Mouse (Mus musculus) CD4-positive helper T cell, adult 2 months (primary cell): Measurements from ENCODE around the gene Hcrt.

Experiments
- DNase-seq: peaks from one replicate; pipeline ENCODE4 v3.0.0-alpha.2; 2012; ENCODE audit warnings: low read depth, missing footprints, low spot score

Hcrt gene

DNA sequence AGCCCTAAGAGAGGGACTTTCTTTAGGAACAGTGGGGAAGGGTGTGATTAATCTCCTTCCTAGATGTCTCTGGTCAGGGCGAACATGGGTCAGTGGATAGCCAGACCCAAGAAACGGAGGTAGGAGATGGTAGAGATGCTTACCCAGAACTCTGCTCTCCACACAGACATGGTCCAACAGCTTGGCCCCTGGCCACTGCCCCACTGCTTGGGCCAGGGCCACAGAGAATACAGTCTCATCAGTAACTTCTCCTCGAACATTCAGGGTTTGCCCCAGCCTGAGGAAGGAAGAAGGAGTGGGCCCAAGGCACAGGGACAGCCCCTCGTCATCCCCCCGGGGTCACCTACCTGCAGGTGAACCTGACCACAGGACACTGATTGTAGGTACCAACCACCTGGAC lies 5.1 kb upstream of the Hcrt start:
- no peak for DNase-seq

DNA sequence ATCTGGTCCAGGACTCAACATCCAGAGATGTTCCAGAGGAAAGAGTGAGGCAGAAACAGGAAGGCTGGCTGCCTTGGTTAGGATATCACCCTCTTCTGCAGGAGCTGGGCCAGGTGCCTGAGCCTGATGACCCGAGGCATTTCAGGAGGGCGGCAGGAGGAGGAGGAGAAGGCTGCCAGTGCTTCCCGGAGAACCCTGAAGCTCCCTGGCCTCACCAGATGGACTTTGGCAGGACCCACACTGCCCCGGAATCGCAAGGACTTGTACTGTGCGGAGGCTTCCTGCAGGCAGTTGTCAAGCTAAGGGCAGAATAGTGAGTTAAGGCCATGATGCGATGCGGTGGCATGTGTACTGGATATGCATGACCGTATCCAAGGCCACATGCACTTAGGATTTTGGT lies 4.0 kb upstream of the Hcrt start:
- no peak for DNase-seq

DNA sequence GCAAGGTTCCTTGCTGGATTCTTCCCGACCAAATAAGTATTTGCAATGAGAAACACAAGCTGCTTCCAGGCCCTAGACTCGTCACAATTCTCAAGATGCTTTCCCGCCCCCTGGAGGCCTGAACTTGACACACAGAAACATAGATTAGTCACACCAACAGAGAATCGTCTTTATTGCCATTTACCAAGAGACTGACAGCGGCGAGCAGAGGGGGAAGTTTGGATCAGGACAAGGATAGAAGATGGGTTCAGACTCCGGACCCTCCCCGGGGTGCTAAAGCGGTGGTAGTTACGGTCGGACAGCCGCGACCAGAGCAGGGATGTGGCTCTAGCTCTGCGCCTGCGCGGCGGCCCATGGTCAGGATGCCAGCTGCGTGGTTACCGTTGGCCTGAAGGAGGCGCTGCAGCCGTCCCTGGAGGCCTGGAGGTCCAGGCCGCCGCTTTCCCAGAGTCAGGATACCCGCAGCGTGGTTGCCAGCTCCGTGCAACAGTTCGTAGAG lies 1.1 kb downstream of the Hcrt start:
- peak; percentile 82 for DNase-seq

DNA sequence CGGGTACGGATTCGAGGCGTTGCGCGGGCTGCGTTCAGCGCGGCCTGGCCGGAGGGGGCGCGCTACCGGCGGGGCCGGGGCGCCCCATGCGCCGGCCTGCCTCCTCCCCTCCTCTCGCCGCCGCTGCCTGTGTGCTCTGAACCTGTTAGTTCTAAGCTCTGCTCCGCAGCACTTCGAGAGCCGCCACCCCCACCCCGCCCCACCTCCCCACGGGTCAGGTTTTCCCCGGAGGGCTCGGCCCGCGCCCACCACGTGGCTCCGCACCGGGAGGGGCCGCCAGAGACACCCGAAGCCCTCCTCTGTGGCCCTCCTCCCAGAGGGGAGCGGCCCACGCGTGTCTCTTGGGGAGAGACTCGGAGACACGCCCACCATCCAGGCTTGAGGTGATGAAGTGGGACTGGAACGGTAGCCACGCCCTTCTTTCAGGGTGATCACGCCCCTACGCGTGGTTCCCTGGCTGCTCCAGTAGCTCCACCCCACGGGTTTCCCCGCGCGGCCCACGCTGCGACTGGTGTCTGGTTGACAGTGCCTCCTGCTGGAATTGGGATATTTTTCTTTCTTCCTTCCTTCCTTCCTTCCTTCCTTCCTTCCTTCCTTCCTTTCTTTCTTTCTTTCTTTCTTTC lies 3.0 kb downstream of the Hcrt start, which contains the start of gene Kcnh4:
Gene Kcnh4, minus strand, starts transcription at position 332 of the 623 bp plus-strand sequence.
- DNase-seq, result peak; percentile 90

DNA sequence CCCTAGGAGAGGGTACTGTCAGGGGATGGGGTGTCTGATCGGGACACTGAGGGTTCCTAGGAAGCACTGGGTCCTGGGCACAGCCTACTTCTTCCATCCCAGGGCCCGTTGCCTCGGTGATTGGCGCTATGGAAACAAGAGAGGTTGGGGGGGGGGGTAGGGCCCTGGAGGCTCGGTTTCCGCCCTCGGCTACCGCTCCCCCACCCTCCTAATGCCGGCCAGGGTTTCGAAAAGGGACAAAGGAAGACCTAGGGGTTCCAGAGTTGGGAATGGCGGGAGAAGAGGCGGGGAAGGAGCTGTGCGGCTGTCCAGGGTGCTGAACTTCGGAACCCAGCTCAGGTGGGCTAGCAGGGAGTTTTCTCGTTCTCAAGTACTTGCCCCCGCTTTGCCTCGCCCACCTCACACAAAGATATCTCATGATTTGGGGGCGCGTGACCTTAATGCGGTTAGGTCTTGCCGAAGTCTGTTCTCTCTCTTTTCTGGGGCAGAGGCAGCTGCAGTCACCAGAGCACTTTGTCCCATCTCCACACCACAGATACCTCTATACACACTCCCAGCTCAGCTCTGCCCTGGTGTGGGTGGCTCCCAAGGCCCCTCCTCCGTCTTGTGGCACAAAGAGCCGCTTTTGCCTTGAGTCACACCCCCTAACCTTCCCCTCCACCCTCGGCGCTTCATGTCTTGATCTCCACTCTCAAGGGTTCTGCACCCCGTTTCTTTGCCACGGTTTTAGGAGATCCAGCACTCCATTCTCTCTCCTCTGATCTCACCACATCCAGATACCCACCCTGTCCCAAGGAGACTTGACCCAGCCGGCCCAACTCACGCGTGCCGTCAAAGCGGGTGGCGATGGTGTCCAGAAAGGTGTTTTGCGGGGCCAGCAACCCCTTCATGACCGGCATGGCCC lies 3.8 kb downstream of the Hcrt start:
- DNase-seq, result peak; percentile 66

DNA sequence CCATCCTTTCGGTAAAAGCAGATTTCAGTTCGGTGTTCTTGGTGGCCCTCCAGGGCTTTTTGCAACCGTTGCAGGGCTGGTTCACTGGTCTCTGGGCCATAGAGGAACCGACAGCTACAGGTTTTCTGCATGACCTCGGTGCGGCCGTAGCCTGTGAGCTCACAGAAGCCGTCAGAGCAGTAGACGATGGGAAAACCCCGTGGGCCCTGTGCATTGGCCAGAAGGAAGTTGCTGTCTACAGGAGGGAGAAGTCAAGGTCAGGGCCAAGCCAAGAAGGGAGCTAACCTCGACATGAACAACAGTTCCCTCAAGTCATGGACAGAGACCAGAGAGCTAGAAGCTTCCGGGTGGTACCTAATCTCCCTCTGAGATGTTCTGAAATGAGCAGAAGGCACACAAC lies 5.2 kb downstream of the Hcrt start:
- no peak for DNase-seq

DNA sequence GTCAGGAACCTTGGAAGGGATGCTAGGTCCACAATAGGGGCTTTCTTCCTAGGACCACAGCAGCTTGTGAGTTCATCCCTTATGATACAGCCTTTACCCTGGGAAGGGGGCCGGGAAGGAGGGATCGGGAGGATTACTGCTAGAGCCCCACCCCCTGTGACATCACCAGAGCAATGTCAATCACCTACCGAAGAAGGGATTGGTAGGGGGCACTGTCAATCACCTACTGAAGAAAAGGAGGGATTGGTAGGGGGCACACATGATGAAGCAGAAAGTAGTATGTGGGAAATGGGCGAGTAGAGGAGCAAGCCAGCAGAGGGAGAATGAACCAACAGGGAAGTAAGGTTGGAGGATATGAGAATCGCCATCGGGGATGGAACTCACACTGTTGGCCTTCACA lies 6.3 kb downstream of the Hcrt start:
- no peak for DNase-seq

DNA sequence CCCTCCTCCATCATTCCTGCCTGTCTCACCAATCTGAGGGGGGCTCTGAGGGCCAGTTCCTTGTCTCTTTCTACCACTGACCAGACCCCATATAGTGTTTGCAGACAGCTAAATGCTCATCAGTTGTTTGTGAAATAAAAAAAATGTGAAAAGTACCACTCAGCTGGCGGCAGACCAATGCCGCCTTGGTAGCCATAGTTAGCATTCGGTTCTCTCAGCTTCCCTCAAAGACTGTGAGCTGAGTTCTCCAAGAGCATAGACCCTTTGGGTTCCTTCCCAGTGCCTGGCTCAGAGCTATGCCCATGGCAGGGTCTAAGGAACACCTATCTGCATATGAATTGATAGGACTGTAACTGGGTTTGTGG lies 8.1 kb downstream of the Hcrt start:
- DNase-seq, result no peak

DNA sequence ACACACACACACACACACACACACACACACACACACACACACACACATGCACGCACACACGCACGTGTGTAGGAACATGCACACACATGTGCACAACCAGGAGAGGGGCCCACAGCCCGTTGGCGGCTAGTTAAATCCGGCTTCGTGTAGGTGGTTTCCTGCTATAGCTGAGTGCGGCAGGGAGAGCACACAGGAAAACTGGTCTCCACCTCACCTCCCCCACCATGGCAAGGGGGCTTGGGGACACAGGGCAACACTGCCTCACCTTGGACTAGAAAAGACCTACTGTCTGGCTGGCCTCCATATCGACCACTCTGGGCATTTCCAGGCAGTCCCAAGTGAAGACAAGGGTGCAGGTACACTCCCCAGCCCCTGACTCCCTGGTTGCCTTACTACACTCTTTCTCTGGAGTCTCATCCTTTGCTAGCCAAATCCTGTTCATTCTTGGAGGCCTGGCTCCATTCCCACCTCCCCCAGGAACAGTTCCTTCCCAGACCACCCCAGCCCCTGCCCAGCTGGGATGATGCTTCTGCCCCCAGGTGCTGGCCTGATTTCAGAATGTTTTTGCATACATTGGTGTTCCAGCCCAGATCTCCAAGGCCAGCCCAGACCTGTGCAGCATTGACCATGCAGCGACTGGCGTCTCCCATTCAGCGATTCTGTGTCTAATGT lies 8.6 kb downstream of the Hcrt start:
- no peak for DNase-seq

DNA sequence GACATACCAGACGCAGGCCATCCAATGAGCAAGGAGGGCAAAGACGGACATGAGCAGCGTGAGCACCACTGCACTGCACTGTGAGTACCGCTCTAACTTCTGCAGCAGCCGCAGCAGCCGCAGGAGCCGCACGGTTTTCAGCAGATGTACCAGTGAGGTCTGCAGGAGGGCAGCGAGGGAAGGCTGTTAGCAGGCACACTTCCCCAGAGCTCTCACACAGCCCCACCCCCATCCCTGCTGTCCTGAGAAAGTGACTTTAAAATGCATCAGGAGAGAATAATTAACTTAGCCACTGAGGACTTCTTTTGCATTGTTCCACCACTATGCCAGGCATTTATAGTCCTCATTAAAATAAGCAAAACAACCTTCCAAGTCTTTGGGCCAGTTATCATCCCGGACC lies 10.4 kb downstream of the Hcrt start:
- DNase-seq, result no peak

DNA sequence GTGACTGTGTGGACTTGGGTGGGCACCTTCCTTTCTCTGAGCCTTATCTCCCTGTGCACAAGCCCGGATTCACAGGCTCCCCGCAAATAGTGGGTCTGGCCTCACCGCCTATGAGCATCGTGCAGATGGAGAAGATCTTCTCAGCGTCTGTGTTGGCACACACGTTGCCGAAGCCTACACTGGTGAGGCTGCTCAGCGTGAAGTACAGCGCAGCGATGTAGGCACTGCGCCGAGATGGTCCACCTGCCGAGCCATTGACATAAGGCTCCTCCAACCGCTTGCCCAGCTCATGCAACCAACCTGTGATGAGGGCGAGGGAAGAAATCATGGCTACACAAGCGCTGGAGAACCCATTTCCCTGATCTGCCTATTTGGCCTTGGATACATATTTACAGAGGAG lies 12.6 kb downstream of the Hcrt start:
- no peak for DNase-seq

DNA sequence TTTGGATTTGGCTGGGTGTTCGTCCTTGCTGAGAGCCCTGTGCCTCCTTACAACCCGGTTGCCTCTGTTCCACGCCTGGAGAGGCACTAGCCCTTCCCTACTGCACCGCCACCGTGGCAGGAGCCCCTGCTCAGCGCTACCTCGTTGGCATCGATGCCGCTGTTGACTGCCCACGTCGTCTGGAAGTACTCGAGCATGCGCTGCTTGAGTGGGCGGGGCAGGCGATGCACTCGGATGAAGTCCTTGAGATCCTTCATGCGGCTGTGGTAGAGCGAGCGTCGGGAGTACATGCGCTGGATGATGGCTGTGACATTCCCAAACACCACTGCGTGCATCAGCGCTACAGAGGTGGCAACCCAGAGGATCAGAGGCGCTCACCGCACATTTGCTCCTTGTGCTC lies 13.3 kb downstream of the Hcrt start:
- DNase-seq, result no peak

DNA sequence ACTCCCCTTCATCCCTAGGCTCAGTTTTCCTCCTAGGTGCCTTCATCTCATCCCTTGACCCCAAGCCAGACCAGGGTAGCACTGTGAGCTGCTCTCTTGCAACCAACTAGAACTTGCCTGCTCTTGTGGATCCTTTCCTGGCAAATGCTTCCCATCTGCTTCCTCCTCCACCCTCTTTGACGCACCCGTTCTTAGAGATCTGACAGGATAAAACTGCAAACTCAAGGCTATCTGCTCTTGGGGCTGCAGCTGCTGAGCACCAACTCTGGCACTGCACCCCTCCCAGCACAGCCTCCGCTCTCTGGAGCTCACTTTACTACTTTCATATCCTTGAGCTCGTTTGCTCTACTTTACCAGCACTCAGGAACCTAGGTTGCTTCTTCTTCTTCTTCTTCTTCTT lies 14.1 kb downstream of the Hcrt start:
- no peak for DNase-seq

DNA sequence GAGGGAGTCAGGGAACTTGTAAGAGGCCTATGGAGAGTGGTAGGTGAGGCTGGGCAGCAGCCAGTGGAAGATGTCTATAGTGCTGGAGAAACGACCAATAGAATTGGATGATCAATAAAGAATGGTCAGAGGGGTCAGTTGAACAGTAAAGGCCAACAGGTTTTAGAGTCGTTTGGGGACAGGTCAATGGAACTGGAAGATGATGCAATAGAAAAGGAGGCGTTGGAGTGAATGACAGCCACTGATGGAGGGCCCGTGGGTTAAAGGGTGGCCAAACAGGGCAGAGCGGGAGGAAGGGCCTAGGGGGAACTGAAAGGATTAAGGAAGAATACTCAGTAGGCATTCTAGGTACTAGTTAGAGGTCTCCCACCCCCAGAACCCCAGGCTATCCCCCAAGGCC lies 15.6 kb downstream of the Hcrt start:
- DNase-seq, result no peak

DNA sequence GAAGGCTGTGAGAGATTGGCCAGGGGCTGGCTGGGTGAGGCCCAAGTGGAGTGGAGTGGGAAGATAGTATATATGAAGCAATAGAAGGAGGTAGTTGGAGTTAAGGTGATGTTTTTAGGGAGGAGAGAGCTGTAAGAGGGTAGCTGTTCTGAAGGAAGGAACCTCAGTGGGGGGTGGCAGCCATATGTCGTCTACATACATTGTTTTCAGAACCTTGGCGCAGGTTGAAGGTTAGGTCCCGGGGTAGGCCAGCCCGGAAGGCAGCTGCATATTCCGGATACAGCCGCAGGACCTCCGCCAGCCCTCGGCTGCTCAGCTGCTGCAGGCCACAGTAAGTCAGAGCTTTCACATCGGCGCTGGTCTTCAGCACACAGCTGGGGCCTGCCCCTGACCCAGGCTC lies 16.2 kb downstream of the Hcrt start:
- no peak for DNase-seq

DNA sequence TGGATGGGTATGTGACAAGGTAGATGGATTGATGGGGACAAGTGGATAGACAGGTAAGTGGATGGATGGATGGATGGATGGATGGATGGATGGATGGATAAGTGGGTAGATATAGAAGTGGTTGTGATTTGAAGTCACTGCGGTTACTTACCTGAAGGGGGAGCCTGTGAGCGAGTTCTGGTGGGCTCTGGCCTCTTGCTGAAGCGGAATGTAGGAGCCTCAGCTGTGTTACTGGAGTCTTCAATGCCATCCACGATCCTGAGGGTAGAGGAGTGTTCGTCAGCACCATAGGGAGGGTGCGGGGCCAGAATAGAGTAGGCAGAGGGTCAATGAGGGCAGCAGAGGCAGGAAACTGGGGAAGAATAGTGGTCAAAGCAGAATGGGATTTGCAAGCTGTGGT lies 17.6 kb downstream of the Hcrt start:
- peak; percentile 61 for DNase-seq

DNA sequence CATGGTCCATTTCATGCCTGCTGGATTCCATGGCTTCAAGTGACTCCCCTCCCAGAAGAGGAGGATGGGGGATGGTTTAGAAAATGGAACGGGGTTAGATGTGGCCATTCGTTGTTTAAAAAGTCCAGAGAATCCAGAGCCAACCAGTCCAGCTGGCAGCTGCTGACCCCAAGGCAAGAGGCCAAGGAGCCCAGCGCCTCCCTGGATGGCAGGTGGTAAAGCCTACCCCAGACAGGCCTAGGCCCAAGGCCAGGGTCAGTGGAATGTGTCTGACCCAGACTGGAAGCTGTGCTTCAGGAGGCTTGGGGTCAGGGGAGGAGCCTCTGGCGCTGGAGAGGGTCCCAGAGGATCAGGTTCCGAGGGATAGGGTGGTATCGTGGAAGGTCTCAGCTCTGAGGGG lies 21.4 kb downstream of the Hcrt start:
- DNase-seq, result no peak

DNA sequence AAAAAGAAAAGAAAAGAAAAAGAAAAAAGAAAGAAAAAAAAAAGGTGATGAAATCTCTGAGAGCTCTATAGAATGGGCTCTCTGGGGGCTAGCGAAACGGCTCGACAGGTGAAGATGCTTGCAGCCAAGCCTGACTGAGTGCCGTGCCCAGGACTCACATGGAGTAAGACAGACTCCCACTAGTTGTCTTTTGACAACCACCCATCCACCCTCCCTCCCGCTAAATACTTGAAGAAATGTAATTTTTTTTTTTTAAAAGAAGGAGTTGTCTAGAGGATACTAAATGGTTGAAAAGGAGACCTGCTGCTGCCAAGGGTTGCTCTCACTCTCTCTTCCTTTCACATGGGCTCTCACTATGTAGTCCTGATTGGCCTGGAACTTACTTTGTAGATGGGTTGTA lies 24.0 kb downstream of the Hcrt start:
- DNase-seq, result no peak

DNA sequence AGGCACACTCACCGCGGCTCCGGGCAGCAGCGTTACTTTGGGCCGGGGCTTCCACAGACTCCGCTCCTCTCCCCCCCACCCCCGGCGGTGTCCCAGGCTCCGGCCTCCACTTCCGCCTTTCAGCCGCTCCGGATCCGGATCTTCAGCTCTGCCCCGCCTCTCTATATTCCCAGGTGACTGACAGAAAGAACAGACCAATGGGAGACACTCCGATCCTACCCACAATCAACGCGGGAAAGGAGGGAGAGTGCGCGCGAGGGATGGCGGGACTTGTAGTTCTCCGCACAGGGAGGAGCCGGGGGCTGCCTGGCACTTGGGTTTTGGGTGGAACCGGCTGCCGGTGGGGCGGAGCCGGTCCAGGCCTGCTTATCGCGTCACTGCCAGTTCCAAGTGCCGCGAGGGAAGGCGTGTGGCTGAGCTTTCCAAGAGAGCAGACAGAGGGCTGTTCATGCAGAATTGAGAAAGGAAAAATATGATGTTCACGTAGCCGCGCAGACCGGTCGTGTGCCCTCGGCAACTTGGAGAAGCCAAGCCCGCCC lies 24.6 kb downstream of the Hcrt start, which contains the start of gene Rab5c:
Gene Rab5c, minus strand, starts transcription at position 150 of the 539 bp plus-strand sequence.
- DNase-seq, result peak; percentile 99

DNA sequence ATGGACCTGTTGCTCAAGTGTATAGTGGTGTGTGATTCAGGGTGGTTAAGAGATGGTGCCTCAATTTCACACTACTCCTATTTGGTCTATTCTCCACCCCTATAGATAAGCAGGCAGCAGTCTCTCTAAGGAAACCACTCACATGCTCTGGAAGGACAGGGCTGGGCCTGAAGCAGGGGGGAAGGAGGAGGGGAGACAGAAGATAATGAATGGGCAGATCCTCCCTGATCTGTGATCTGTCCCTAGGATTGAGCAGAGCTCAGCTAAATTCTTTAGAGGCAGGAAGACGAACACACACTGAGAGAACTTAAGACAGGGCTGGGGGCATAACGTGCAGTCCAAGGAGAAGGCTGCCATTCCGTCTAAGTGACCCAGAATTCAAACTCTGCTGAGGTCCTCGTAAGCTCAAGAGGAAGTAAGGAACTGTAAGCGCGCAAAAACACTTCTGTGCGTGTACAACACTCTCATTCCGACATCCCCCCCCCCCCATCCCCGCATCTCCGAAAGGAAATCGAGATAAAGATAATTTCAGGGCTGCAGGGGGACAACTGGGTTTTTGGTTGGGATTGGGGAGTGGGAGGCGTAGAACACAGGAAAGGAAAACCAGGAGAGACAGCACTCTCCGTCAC lies 25.5 kb downstream of the Hcrt start:
- DNase-seq, result peak; percentile 45

DNA sequence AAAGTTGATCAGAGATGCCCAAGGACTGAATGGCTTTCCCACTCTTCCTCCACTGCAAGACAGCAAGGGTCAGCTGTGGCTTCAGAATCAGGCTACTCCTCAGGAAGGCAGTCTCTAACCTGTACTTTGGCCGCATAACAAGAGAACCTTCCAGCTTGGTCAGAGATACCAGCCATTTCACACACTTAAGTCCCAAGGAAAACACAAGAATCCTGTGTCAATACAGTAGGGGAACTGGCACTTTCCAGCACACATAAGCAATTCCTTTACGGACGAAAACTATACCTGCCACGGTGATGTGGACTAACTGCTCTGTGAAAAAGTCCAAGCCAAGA lies 26.0 kb downstream of the Hcrt start:
- no peak for DNase-seq
